8 mouse cellular contexts compared by ENCODE assay signal in genomic region chr17:56830411-56831110, GRCm38 (mm10). TPM values are rescaled to one million over a fixed set of nuclear protein-coding genes. Genes with fewer than 3 reads are reported as not detected.
DNase-seq lines count a peak whose midpoint lies in the region; ATAC-seq and TF ChIP-seq lines count a peak whose summit lies in the region.

Rfx2 (minus strand) TSS chr17:56831013.

- H3K36me3 ChIP-seq in liver, postnatal 0 days (replicated peaks; ENCODE audit: insufficient read depth, low read length) = no peaks in the 10 kb centered on the region

- H3K4me2 ChIP-seq in liver, postnatal 0 days (ENCODE audit: low read depth, low read length) = peak within 1 kb of the TSS; percentile 87

- H3K4me3 ChIP-seq in layer of hippocampus, adult 2 months = peak within 1 kb of the TSS; percentile 67
- peak within 1 kb of the TSS; percentile 69 for H3K4me3 ChIP-seq in brown adipose tissue, adult 24 weeks (ENCODE audit: insufficient read depth, low read depth, low read length)
- peak within 1 kb of the TSS; percentile 73 for H3K4me3 ChIP-seq in liver, postnatal 0 days (ENCODE audit: low read depth, low read length)

- no peak for ATAC-seq in liver, postnatal 0 days

- H3K9ac ChIP-seq in liver, postnatal 0 days (replicated peaks) = peak within 1 kb of the TSS; percentile 73

- peaks cover 6% of the 10 kb centered on the region; the same call in 1 of the 2 replicates for H3K27me3 ChIP-seq in liver, postnatal 0 days (ENCODE audit: insufficient read depth, low read length)

- peak within 1 kb of the TSS; percentile 65 for H3K27ac ChIP-seq in layer of hippocampus, adult 2 months
- H3K27ac ChIP-seq in brown adipose tissue, adult 24 weeks (replicated peaks; ENCODE audit: low read depth, low read length) = no peak within 1 kb of the TSS
- peak within 1 kb of the TSS; percentile 51; the same call in 1 of the 2 replicates for H3K27ac ChIP-seq in liver, postnatal 0 days (ENCODE audit: low read depth)

- DNase-seq in layer of hippocampus, adult 2 months (ENCODE audit: low spot score in 2 of 2) = no peak
- no peak for DNase-seq in layer of hippocampus, postnatal 25 days (ENCODE audit: extremely low spot score in 1 of 2, low spot score in 1 of 2)
- no peak for DNase-seq in gonadal fat pad, adult 2 months (ENCODE audit: low read depth)
- DNase-seq in liver, postnatal 0 days = peak; percentile 32
- DNase-seq in ovary, postnatal 14 days (ENCODE audit: low spot score) = no peak
- no peak for DNase-seq in layer of hippocampus, adult 8-10 months (ENCODE audit: low spot score in 2 of 2)
- no peak for DNase-seq in frontal cortex, postnatal 14 days (ENCODE audit: low spot score in 2 of 2)

- TF ChIP-seq EP300 in liver, postnatal 0 days (IDR thresholded peaks at IDR 0.05; ENCODE audit: low read depth) = no peak

- no peak for TF ChIP-seq CTCF in layer of hippocampus, adult 2 months (conservative IDR thresholded peaks at IDR 0.05)
- no peak for TF ChIP-seq CTCF in liver, postnatal 0 days (IDR thresholded peaks at IDR 0.05; ENCODE audit: low read depth)

- H3K9me3 ChIP-seq in liver, postnatal 0 days (ENCODE audit: low read length) = no peaks in the 10 kb centered on the region

- WGBS in liver, postnatal 0 days (ENCODE audit: insufficient replicate concordance) = under 1% methylated on average over 26 of the region's 62 CpGs

- H3K4me1 ChIP-seq in brown adipose tissue, adult 24 weeks (ENCODE audit: control insufficient read depth, insufficient read depth, insufficient read length, low read length) = peaks cover 4% of the 10 kb centered on the region; the same call in 1 of the 2 replicates
- H3K4me1 ChIP-seq in liver, postnatal 0 days (ENCODE audit: insufficient read depth) = peaks cover 28% of the 10 kb centered on the region

RNA-seq across cellular contexts. Expression of gene Rfx2, which starts in this region (rescaled TPM):
- total RNA-seq in layer of hippocampus, adult 2 months (2021) = 1 to 10 TPM; 5.4 to 6.4 TPM
- 1 to 10 TPM; 3.8 to 4.4 TPM for total RNA-seq in layer of hippocampus, postnatal 25 days (2021)
- polyA plus RNA-seq in brown adipose tissue, adult 24 weeks (2012; ENCODE audit: insufficient read depth, insufficient read length, missing spikeins) = 2.5 and 3.0 TPM in 2 replicates
- polyA plus RNA-seq in gonadal fat pad, adult 2 months (2012; rRNA removed) = 11.2 and 13.1 TPM in 2 replicates
- 3.1 and 3.6 TPM in 2 replicates for polyA plus RNA-seq in liver, postnatal 0 days (2015; fragmentation: Nextera tagmentation; extraction: Ambion mirVana)
- total RNA-seq in layer of hippocampus, adult 8-10 months (2022) = 1 to 10 TPM; 4.3 to 6.0 (median 5.0) TPM
